Mouse (Mus musculus) kidney, adult 2 months (tissue): Measurements from ENCODE around the gene Aacs.

Experiments used
- CTCF ChIP-seq: fragments of 200-500 bp; conservative IDR thresholded peaks from 2 replicates; pipeline ENCODE4 v1.5.1; 2011; ENCODE audit warnings: low read depth, mild to moderate bottlenecking, control low read depth, low read length, moderate library complexity, mixed read lengths; ENCODE audit not compliant: insufficient read depth, insufficient read length
- POLR2A ChIP-seq: fragments of 200-500 bp; IDR thresholded peaks from one replicate; pipeline ENCODE4 v1.6.1; 2011; ENCODE audit warnings: low read depth, low read length, control low read depth

DNA sequence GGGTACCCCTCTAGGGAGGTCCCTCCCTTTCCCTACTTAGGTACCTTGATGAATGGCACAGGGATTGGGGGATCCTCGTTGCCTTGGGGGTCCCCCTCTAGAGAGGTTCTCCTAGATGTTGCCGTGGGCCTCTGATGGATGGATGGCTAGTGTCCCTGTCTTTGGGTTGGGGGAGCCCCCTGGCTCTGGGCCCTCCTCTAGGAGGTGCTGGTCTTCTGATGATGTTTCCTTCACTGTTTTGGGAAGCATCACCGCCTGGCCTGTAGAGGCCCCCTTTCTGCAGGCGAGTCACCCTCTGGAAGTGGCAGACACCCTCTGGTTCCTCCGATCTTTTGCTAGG is 642 bp downstream of the Aacs start:
- TF ChIP-seq POLR2A: no peak
- TF ChIP-seq CTCF: no peak
